Mouse (Mus musculus) heart, postnatal 0 days (tissue): ENCODE data around the gene Epha2.

ENCODE experiments used
- CTCF ChIP-seq: IDR thresholded peaks from 2 replicates; pipeline ENCODE4 v1.5.1; 2016; ENCODE audit warnings: antibody characterized with exemption, control low read depth, low read depth
- EP300 ChIP-seq: IDR thresholded peaks from 2 replicates; pipeline ENCODE4 v1.6.1; 2016; ENCODE audit warnings: antibody characterized with exemption, low read depth

DNA sequence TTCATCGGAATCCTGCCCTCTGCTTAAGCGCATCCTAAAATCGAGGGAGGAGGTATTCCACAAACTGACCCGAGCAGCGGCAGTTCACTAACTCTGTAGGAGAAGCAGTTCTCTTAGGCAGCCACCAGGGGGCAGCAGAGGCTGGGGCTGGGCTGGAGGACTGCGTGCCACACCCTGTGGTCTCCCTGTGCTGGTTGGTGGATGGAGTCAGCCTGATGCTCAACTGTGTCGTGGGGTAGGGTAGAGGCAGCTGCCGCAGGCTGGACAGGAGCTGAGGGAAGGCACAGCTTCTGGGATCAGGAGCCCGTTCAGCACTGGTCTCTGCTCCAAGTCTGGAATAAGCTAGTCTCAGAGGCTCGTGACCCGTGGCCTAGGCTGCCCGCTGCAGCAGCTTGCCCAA lies 27.7 kb upstream of the Epha2 start:
- TF ChIP-seq CTCF: peak; percentile 99
- TF ChIP-seq EP300: no peak
